Mouse (Mus musculus): ENCODE results near the gene Grik3. TPM values are rescaled to one million over a fixed set of nuclear protein-coding genes. Genes with fewer than 3 reads are reported as not detected.

The Grik3 gene
- polyA plus RNA-seq, 1 experiment from 2014 or later: 0.01 TPM

GRCm38 (mm10) chr4:125709716-125710115 is 219.2 kb downstream of the Grik3 start:
- TF ChIP-seq EP300 (IDR thresholded peaks at IDR 0.05; ENCODE audit: low read depth): no peak
- TF ChIP-seq CTCF (IDR thresholded peaks at IDR 0.05; ENCODE audit: low read depth): no peak
- Histone ChIP-seq H3K9me3 (ENCODE audit: low read length) (no peaks in the 10 kb centered on the region), H3K27me3 (ENCODE audit: insufficient read depth, low read length) (no peaks in the 10 kb centered on the region), H3K4me3 (ENCODE audit: low read depth, low read length) (no peak overlapping the region), H3K9ac (replicated peaks) (no peak overlapping the region), H3K36me3 (replicated peaks; ENCODE audit: insufficient read depth, low read length) (no peaks in the 10 kb centered on the region), H3K4me2 (ENCODE audit: low read depth, low read length) (no peak overlapping the region), H3K4me1 (ENCODE audit: insufficient read depth) (no peaks in the 10 kb centered on the region), H3K27ac (ENCODE audit: low read depth) (no peak overlapping the region)
- WGBS (ENCODE audit: insufficient replicate concordance): 57% methylated on average over 10 of the region's 10 CpGs
- ATAC-seq (no peak), DNase-seq (no peak)

- WGBS (ENCODE audit: insufficient replicate concordance): 50% methylated on average over 6 of the region's 6 CpGs
- no peak overlapping the region for H3K9ac ChIP-seq (replicated peaks)
- no peaks in the 10 kb centered on the region for H3K36me3 ChIP-seq (replicated peaks; ENCODE audit: insufficient read depth, low read length)
- no peaks in the 10 kb centered on the region for H3K9me3 ChIP-seq (ENCODE audit: low read length)
- ATAC-seq: no peak
- TF ChIP-seq EP300 (IDR thresholded peaks at IDR 0.05; ENCODE audit: low read depth) (no peak), CTCF (IDR thresholded peaks at IDR 0.05; ENCODE audit: low read depth) (no peak)
- no peak overlapping the region for H3K4me2 ChIP-seq (ENCODE audit: low read depth, low read length)
- no peaks in the 10 kb centered on the region for H3K4me1 ChIP-seq (ENCODE audit: insufficient read depth)
- H3K4me3 ChIP-seq (ENCODE audit: low read depth, low read length): no peak overlapping the region
- H3K27me3 ChIP-seq (ENCODE audit: insufficient read depth, low read length): no peaks in the 10 kb centered on the region
- no peak for DNase-seq
- H3K27ac ChIP-seq (ENCODE audit: low read depth): no peak overlapping the region
These were observed 227.4 kb downstream of the Grik3 start for GRCm38 (mm10) chr4:125717881-125718280.

- no peaks in the 10 kb centered on the region for H3K9me3 ChIP-seq (ENCODE audit: low read length)
- H3K27me3 ChIP-seq (ENCODE audit: insufficient read depth, low read length): no peaks in the 10 kb centered on the region
- no peak overlapping the region for H3K27ac ChIP-seq (ENCODE audit: low read depth)
- H3K4me3 ChIP-seq (ENCODE audit: low read depth, low read length): no peak overlapping the region
- no peak for TF ChIP-seq EP300 (IDR thresholded peaks at IDR 0.05; ENCODE audit: low read depth)
- no peak overlapping the region for H3K4me2 ChIP-seq (ENCODE audit: low read depth, low read length)
- no peak overlapping the region for H3K9ac ChIP-seq (replicated peaks)
- no peak for DNase-seq
- WGBS (ENCODE audit: insufficient replicate concordance): 42% methylated on average over 18 of the region's 18 CpGs
- ATAC-seq: no peak
- no peaks in the 10 kb centered on the region for H3K36me3 ChIP-seq (replicated peaks; ENCODE audit: insufficient read depth, low read length)
- H3K4me1 ChIP-seq (ENCODE audit: insufficient read depth): no peaks in the 10 kb centered on the region
These were observed 228.1 kb downstream of the Grik3 start for GRCm38 (mm10) chr4:125718429-125719140.

- H3K9me3 ChIP-seq (ENCODE audit: low read length): no peaks in the 10 kb centered on the region
- H3K4me2 ChIP-seq (ENCODE audit: low read depth, low read length): no peak overlapping the region
- no peak for DNase-seq
- H3K4me3 ChIP-seq (ENCODE audit: low read depth, low read length): no peak overlapping the region
- 92% methylated on average over 1 of the region's 1 CpGs for whole genome bisulfite sequencing (ENCODE audit: insufficient replicate concordance)
- TF ChIP-seq CTCF (IDR thresholded peaks at IDR 0.05; ENCODE audit: low read depth) (no peak), EP300 (IDR thresholded peaks at IDR 0.05; ENCODE audit: low read depth) (no peak)
- no peaks in the 10 kb centered on the region for H3K4me1 ChIP-seq (ENCODE audit: insufficient read depth)
- H3K27ac ChIP-seq (ENCODE audit: low read depth): no peak overlapping the region
- peaks cover 25% of the 10 kb centered on the region for H3K27me3 ChIP-seq (ENCODE audit: insufficient read depth, low read length)
- ATAC-seq: no peak
- no peak overlapping the region for H3K9ac ChIP-seq (replicated peaks)
- H3K36me3 ChIP-seq (replicated peaks; ENCODE audit: insufficient read depth, low read length): no peaks in the 10 kb centered on the region
These were observed 235.7 kb downstream of the Grik3 start for GRCm38 (mm10) chr4:125726241-125726640.

GRCm38 (mm10) chr4:125727030-125727429 is 236.5 kb downstream of the Grik3 start:
- Histone ChIP-seq H3K36me3 (replicated peaks; ENCODE audit: insufficient read depth, low read length) (no peaks in the 10 kb centered on the region), H3K9ac (replicated peaks) (no peak overlapping the region), H3K4me2 (ENCODE audit: low read depth, low read length) (no peak overlapping the region), H3K4me1 (ENCODE audit: insufficient read depth) (no peaks in the 10 kb centered on the region), H3K4me3 (ENCODE audit: low read depth, low read length) (no peak overlapping the region), H3K9me3 (ENCODE audit: low read length) (no peaks in the 10 kb centered on the region), H3K27me3 (ENCODE audit: insufficient read depth, low read length) (peaks cover 25% of the 10 kb centered on the region), H3K27ac (ENCODE audit: low read depth) (no peak overlapping the region)
- DNase-seq (no peak), ATAC-seq (no peak)
- TF ChIP-seq CTCF (IDR thresholded peaks at IDR 0.05; ENCODE audit: low read depth) (no peak), EP300 (IDR thresholded peaks at IDR 0.05; ENCODE audit: low read depth) (no peak)
- 29% methylated on average over 10 of the region's 10 CpGs for WGBS (ENCODE audit: insufficient replicate concordance)

- Histone ChIP-seq H3K4me1 (ENCODE audit: insufficient read depth) (no peaks in the 10 kb centered on the region), H3K27me3 (ENCODE audit: insufficient read depth, low read length) (peaks cover 25% of the 10 kb centered on the region), H3K4me2 (ENCODE audit: low read depth, low read length) (no peak overlapping the region), H3K27ac (ENCODE audit: low read depth) (no peak overlapping the region), H3K36me3 (replicated peaks; ENCODE audit: insufficient read depth, low read length) (no peaks in the 10 kb centered on the region), H3K4me3 (ENCODE audit: low read depth, low read length) (no peak overlapping the region), H3K9me3 (ENCODE audit: low read length) (no peaks in the 10 kb centered on the region), H3K9ac (replicated peaks) (no peak overlapping the region)
- TF ChIP-seq EP300 (IDR thresholded peaks at IDR 0.05; ENCODE audit: low read depth) (no peak), CTCF (IDR thresholded peaks at IDR 0.05; ENCODE audit: low read depth) (no peak)
- 30% methylated on average over 4 of the region's 4 CpGs for WGBS (ENCODE audit: insufficient replicate concordance)
- ATAC-seq (no peak), DNase-seq (no peak)
These were observed 237.1 kb downstream of the Grik3 start for GRCm38 (mm10) chr4:125727626-125728025.
